Mouse (Mus musculus): ENCODE data around the gene Mmel1.

Gene Mmel1

GRCm38 (mm10) chr4:154904185-154905071 lies 35.0 kb downstream of the Mmel1 start:
- peak; percentile 63 to 77 for DNase-seq (ENCODE audit: low spot score in 2 of 2)

- peak in 1 of 2 experiments; percentile 44 for DNase-seq (ENCODE audit: low spot score in 2 of 2)
These were observed 38.4 kb downstream of the Mmel1 start for GRCm38 (mm10) chr4:154907833-154908232.

GRCm38 (mm10) chr4:154908490-154908889 lies 39.1 kb downstream of the Mmel1 start:
- DNase-seq (ENCODE audit: low spot score in 2 of 2) = no peak

- DNase-seq (ENCODE audit: low spot score in 2 of 2) = no peak
These were observed 41.5 kb downstream of the Mmel1 start for GRCm38 (mm10) chr4:154910606-154911522.

- no peak for DNase-seq (ENCODE audit: low spot score in 2 of 2)
These were observed 42.3 kb downstream of the Mmel1 start for GRCm38 (mm10) chr4:154911644-154912043.

GRCm38 (mm10) chr4:154913845-154914244 lies 44.5 kb downstream of the Mmel1 start:
- DNase-seq (ENCODE audit: low spot score in 2 of 2) = no peak

GRCm38 (mm10) chr4:154914252-154914651 lies 44.9 kb downstream of the Mmel1 start:
- no peak for DNase-seq (ENCODE audit: low spot score in 2 of 2)

- no peak for DNase-seq (ENCODE audit: low spot score in 2 of 2)
These were observed 45.3 kb downstream of the Mmel1 start for GRCm38 (mm10) chr4:154914707-154915106.

- DNase-seq (ENCODE audit: low spot score in 2 of 2) = no peak
These were observed 45.9 kb downstream of the Mmel1 start for GRCm38 (mm10) chr4:154915286-154915685.

GRCm38 (mm10) chr4:154916662-154917061 lies 47.3 kb downstream of the Mmel1 start:
- DNase-seq (ENCODE audit: low spot score in 2 of 2) = no peak

GRCm38 (mm10) chr4:154922291-154922690 lies 52.9 kb downstream of the Mmel1 start:
- DNase-seq (ENCODE audit: low spot score in 2 of 2) = no peak

GRCm38 (mm10) chr4:154922931-154923330 lies 53.5 kb downstream of the Mmel1 start:
- no peak for DNase-seq (ENCODE audit: low spot score in 2 of 2)

GRCm38 (mm10) chr4:154925413-154925812 lies 56.0 kb downstream of the Mmel1 start:
- DNase-seq (ENCODE audit: low spot score in 2 of 2) = no peak

GRCm38 (mm10) chr4:154926969-154927898 lies 57.8 kb downstream of the Mmel1 start:
- DNase-seq (ENCODE audit: low spot score in 2 of 2) = no peak

GRCm38 (mm10) chr4:154927899-154928337 lies 58.5 kb downstream of the Mmel1 start:
- peak in 1 of 2 experiments; percentile 47 for DNase-seq (ENCODE audit: low spot score in 2 of 2)

- DNase-seq (ENCODE audit: low spot score in 2 of 2) = no peak
These were observed 59.2 kb downstream of the Mmel1 start, which contains the start of gene Tnfrsf14 for GRCm38 (mm10) chr4:154928395-154929087. Gene Tnfrsf14, minus strand, starts transcription at chr4:154928563.

GRCm38 (mm10) chr4:154929088-154929660 lies 59.8 kb downstream of the Mmel1 start:
- DNase-seq (ENCODE audit: low spot score in 2 of 2) = peak in 1 of 2 experiments; percentile 27

GRCm38 (mm10) chr4:154933306-154933907 lies 64.0 kb downstream of the Mmel1 start:
- no peak for DNase-seq (ENCODE audit: low spot score in 2 of 2)

GRCm38 (mm10) chr4:154934800-154935199 lies 65.4 kb downstream of the Mmel1 start:
- DNase-seq (ENCODE audit: low spot score in 2 of 2) = no peak

GRCm38 (mm10) chr4:154935788-154936187 lies 66.4 kb downstream of the Mmel1 start:
- DNase-seq (ENCODE audit: low spot score in 2 of 2) = no peak

Data from urinary bladder, adult 18-20 months (tissue).